Mouse (Mus musculus) liver, embryonic 14.5 days (tissue): ENCODE results near the gene Cers5.

ENCODE experiments used
- CTCF ChIP-seq: IDR thresholded peaks from 2 replicates; pipeline ENCODE4 v1.5.1; 2016; ENCODE audit warnings: antibody characterized with exemption, low read depth, control low read depth
- EP300 ChIP-seq: IDR thresholded peaks from 2 replicates; pipeline ENCODE4 v1.6.1; 2016; ENCODE audit warnings: antibody characterized with exemption, low read depth

DNA sequence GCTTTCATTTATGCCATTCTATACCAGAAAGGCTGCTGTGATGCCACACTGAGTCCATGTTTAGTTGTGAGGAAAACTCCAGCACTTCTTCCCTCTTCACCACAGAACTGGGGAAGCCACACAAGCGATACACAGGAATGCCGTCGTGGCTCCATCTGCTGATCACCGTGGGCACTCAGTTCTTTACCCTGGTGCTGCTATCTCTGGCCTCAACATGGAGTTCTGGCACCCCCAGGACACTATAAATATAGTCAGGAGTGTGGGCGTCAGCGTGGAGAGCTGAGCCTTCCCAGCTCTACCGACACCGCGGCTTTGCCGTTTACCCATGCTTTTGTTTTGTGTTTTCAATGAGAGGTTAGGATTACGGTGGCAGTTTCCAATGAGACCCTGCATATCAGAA, 36.0 kb downstream of the Cers5 start:
- no peak for TF ChIP-seq CTCF
- TF ChIP-seq EP300: no peak
